Mouse (Mus musculus) kidney, postnatal 25 days (tissue): ENCODE results near the gene Akr1d1.
A peak's percentile ranks its signal among the peaks of the same experiment; 100 is the strongest.

ENCODE experiments used
- DNase-seq, 2 experiments: peaks; one replicate each; pipeline ENCODE4 v3.0.0; 2021; ENCODE audit warnings: mixed read lengths in 2 of 2

The Akr1d1 gene

GRCm38 (mm10) chr6:37571939-37572338, 42.0 kb downstream of the Akr1d1 start:
- no peak for DNase-seq

- DNase-seq = no peak
Measured at GRCm38 (mm10) chr6:37572935-37573334, 43.0 kb downstream of the Akr1d1 start.

- no peak for DNase-seq
Measured at GRCm38 (mm10) chr6:37580476-37580875, 50.5 kb downstream of the Akr1d1 start.

- DNase-seq = peak; percentile 76 to 85
Measured at GRCm38 (mm10) chr6:37589340-37589962, 59.5 kb downstream of the Akr1d1 start.

GRCm38 (mm10) chr6:37590800-37591199, 60.8 kb downstream of the Akr1d1 start:
- no peak for DNase-seq

- peak; percentile 72 to 75 for DNase-seq
Measured at GRCm38 (mm10) chr6:37592101-37593032, 62.4 kb downstream of the Akr1d1 start.

GRCm38 (mm10) chr6:37593033-37593374, 63.0 kb downstream of the Akr1d1 start:
- no peak for DNase-seq

GRCm38 (mm10) chr6:37593551-37594089, 63.6 kb downstream of the Akr1d1 start:
- no peak for DNase-seq

GRCm38 (mm10) chr6:37597088-37597487, 67.1 kb downstream of the Akr1d1 start:
- no peak for DNase-seq

GRCm38 (mm10) chr6:37598033-37598432, 68.1 kb downstream of the Akr1d1 start:
- DNase-seq = no peak

- no peak for DNase-seq
Measured at GRCm38 (mm10) chr6:37600976-37601498, 71.1 kb downstream of the Akr1d1 start.

GRCm38 (mm10) chr6:37602857-37603765, 73.1 kb downstream of the Akr1d1 start:
- no peak for DNase-seq

GRCm38 (mm10) chr6:37604178-37604883, 74.4 kb downstream of the Akr1d1 start:
- no peak for DNase-seq

- DNase-seq = no peak
Measured at GRCm38 (mm10) chr6:37604884-37605269, 74.9 kb downstream of the Akr1d1 start.

GRCm38 (mm10) chr6:37607511-37608289, 77.7 kb downstream of the Akr1d1 start:
- DNase-seq = no peak

GRCm38 (mm10) chr6:37612603-37613284, 82.8 kb downstream of the Akr1d1 start:
- DNase-seq = no peak

GRCm38 (mm10) chr6:37615490-37615889, 85.5 kb downstream of the Akr1d1 start:
- no peak for DNase-seq

GRCm38 (mm10) chr6:37616136-37616535, 86.2 kb downstream of the Akr1d1 start:
- no peak for DNase-seq

- peak; percentile 53 to 76 for DNase-seq
Measured at GRCm38 (mm10) chr6:37617431-37618011, 87.5 kb downstream of the Akr1d1 start.
